Mouse (Mus musculus) midbrain, postnatal 0 days (tissue): ENCODE measurements around the gene H13. TPM values are rescaled to one million over a fixed set of nuclear protein-coding genes. Genes with fewer than 3 reads are reported as not detected.

Source experiments
- ATAC-seq: fragments of 200-750 bp; cut with Nextera tagmentation; 2 replicates; pipeline ENCODE4 v1.8.0; 2017; ENCODE audit warnings: moderate number of reproducible peaks, mild to moderate bottlenecking, moderate TSS enrichment, moderate library complexity; ENCODE audit not compliant: low FRiP score
- DNase-seq: peaks from one replicate; pipeline ENCODE4 v3.0.0-alpha.2; 2015; ENCODE audit warnings: low spot score
- H3K27ac ChIP-seq: fragments of 300-500 bp; sonication (generic); 2 replicates; pipeline ENCODE4 v1.5.1; 2014; ENCODE audit warnings: low read depth, mild to moderate bottlenecking, low read length, mixed read lengths
- H3K27me3 ChIP-seq: fragments of 300-500 bp; sonication (generic); 2 replicates; pipeline ENCODE4 v1.6.1; 2014; ENCODE audit warnings: low read length, control low read depth, mixed read lengths; ENCODE audit not compliant: insufficient read depth
- H3K36me3 ChIP-seq: fragments of 300-500 bp; sonication (generic); 2 replicates; pipeline ENCODE4 v1.6.1; 2014; ENCODE audit warnings: low read length, control low read depth, mixed read lengths; ENCODE audit not compliant: insufficient read depth
- H3K4me1 ChIP-seq: fragments of 300-500 bp; sonication (generic); 2 replicates; pipeline ENCODE4 v1.6.1; 2014; ENCODE audit warnings: mild to moderate bottlenecking, control low read depth, antibody characterized with exemption, low read length, mixed read lengths; ENCODE audit not compliant: insufficient read depth
- H3K4me2 ChIP-seq: fragments of 300-500 bp; sonication (generic); 2 replicates; pipeline ENCODE4 v1.6.1; 2014; ENCODE audit warnings: low read depth, mild to moderate bottlenecking, low read length, mixed read lengths; ENCODE audit not compliant: poor library complexity, severe bottlenecking
- H3K4me3 ChIP-seq: fragments of 300-500 bp; sonication (generic); 2 replicates; pipeline ENCODE4 v1.5.1; 2014; ENCODE audit warnings: low read depth, mild to moderate bottlenecking, low read length, moderate library complexity
- H3K9ac ChIP-seq: fragments of 300-500 bp; sonication (generic); replicated peaks from 2 replicates; pipeline ENCODE4 v1.6.1; 2014; ENCODE audit warnings: mild to moderate bottlenecking, low read length, moderate library complexity, mixed read lengths; ENCODE audit not compliant: poor library complexity, severe bottlenecking
- H3K9me3 ChIP-seq: fragments of 300-500 bp; sonication (generic); 2 replicates; pipeline ENCODE4 v1.6.1; 2016; ENCODE audit warnings: low read length, control low read depth
- CTCF ChIP-seq: IDR thresholded peaks from 2 replicates; pipeline ENCODE4 v1.5.1; 2016; ENCODE audit warnings: antibody characterized with exemption, mild to moderate bottlenecking
- WGBS: fragments of 180-500 bp; shearing (Covaris S2); extraction: QIAGEN DNeasy Blood & Tissue Kit; methylation state at CpG from one replicate; pipeline ENCODE4 v1.1.7; 2014; 5-methylcytosine and 5-hydroxymethylcytosine counted together
- polyA plus RNA-seq: library from polyadenylated mRNA; unstranded; fragments of >200 nt; fragmentation: Nextera tagmentation; extraction: Ambion mirVana; gene quantifications from 2 replicates; pipeline ENCODE4 v1.2.1, GENCODE M21; 2015
- total RNA-seq: library from RNA; depleted of rRNA; stranded (reverse); fragments of >200 nt; gene quantifications from 2 replicates; pipeline ENCODE4 v1.2.3, GENCODE M21; 2014

Gene H13
- total and polyA plus RNA-seq, 2 experiments from 2014 or later = 166 to 175 TPM

- Histone ChIP-seq H3K27me3 (no peaks in the 10 kb centered on the region), H3K36me3 (no peaks in the 10 kb centered on the region), H3K4me1 (0 out of 2 replicates have a peak, but pooled peaks cover 3% of the 10 kb centered on the region), H3K27ac (no peak overlapping the region), H3K9ac (no peak overlapping the region), H3K4me2 (no peak overlapping the region), H3K9me3 (no peaks in the 10 kb centered on the region), H3K4me3 (no peak overlapping the region)
- ATAC-seq = no peak
- no peak for DNase-seq
- no peak for TF ChIP-seq CTCF
- 74% methylated on average over 23 of the region's 23 CpGs for WGBS
These were observed 32.8 kb upstream of the H13 start for GRCm38 (mm10) chr2:152636246-152637005.

GRCm38 (mm10) chr2:152637006-152637322 is 32.3 kb upstream of the H13 start:
- Histone ChIP-seq H3K27me3 (no peaks in the 10 kb centered on the region), H3K4me3 (no peak overlapping the region), H3K4me1 (0 out of 2 replicates have a peak, but pooled peaks cover 3% of the 10 kb centered on the region), H3K27ac (no peak overlapping the region), H3K36me3 (no peaks in the 10 kb centered on the region), H3K4me2 (no peak overlapping the region), H3K9ac (no peak overlapping the region), H3K9me3 (no peaks in the 10 kb centered on the region)
- no peak for DNase-seq
- no peak for TF ChIP-seq CTCF
- WGBS = 86% methylated on average over 6 of the region's 6 CpGs
- ATAC-seq = no peak

GRCm38 (mm10) chr2:152637381-152637780 is 31.9 kb upstream of the H13 start:
- no peaks in the 10 kb centered on the region for H3K9me3 ChIP-seq
- no peak for TF ChIP-seq CTCF
- no peak for DNase-seq
- WGBS = 90% methylated on average over 4 of the region's 4 CpGs
- H3K4me2 ChIP-seq = no peak overlapping the region
- no peak for ATAC-seq
- H3K4me3 ChIP-seq = no peak overlapping the region
- 0 out of 2 replicates have a peak, but pooled peaks cover 3% of the 10 kb centered on the region for H3K4me1 ChIP-seq
- H3K9ac ChIP-seq = no peak overlapping the region
- H3K36me3 ChIP-seq = no peaks in the 10 kb centered on the region
- H3K27me3 ChIP-seq = no peaks in the 10 kb centered on the region
- no peak overlapping the region for H3K27ac ChIP-seq

- H3K27ac ChIP-seq = no peak overlapping the region
- no peaks in the 10 kb centered on the region for H3K27me3 ChIP-seq
- H3K36me3 ChIP-seq = no peaks in the 10 kb centered on the region
- no peaks in the 10 kb centered on the region for H3K9me3 ChIP-seq
- no peak for TF ChIP-seq CTCF
- DNase-seq = no peak
- no peak overlapping the region for H3K4me3 ChIP-seq
- ATAC-seq = no peak
- no peak overlapping the region for H3K9ac ChIP-seq
- H3K4me1 ChIP-seq = no peaks in the 10 kb centered on the region
- H3K4me2 ChIP-seq = no peak overlapping the region
- WGBS = 61% methylated on average over 6 of the region's 6 CpGs
These were observed 30.4 kb upstream of the H13 start for GRCm38 (mm10) chr2:152638865-152639264.

GRCm38 (mm10) chr2:152639406-152640113 is 29.7 kb upstream of the H13 start:
- Histone ChIP-seq H3K27ac (no peak overlapping the region), H3K4me2 (no peak overlapping the region), H3K27me3 (no peaks in the 10 kb centered on the region), H3K4me1 (no peaks in the 10 kb centered on the region), H3K4me3 (no peak overlapping the region), H3K9ac (no peak overlapping the region), H3K36me3 (no peaks in the 10 kb centered on the region), H3K9me3 (no peaks in the 10 kb centered on the region)
- DNase-seq (no peak), ATAC-seq (no peak)
- 11% methylated on average over 11 of the region's 11 CpGs for WGBS
- no peak for TF ChIP-seq CTCF
